Mouse (Mus musculus) layer of hippocampus, postnatal 10 days (tissue): ENCODE measurements at regions not wholly inside any gene's neighbourhood (a gene's known extent, or its start where the extent isn't known, plus 50 kb on each side); places are given as distances from the start of the nearest gene placed in this dataset.

ENCODE experiments used
- DNase-seq, 2 experiments: peaks; one replicate each; pipeline ENCODE4 v3.0.0; 2021; ENCODE audit warnings: low spot score in 2 of 2

- DNase-seq: no peak
These were observed 190.3 kb downstream of the Zfp326 start for GRCm38 (mm10) chr5:106066706-106067105.

GRCm38 (mm10) chr5:106064366-106064765, 188.0 kb downstream of the Zfp326 start:
- no peak for DNase-seq

- DNase-seq: no peak
These were observed 186.6 kb downstream of the Zfp326 start for GRCm38 (mm10) chr5:106062926-106063325.

- no peak for DNase-seq
These were observed 180.3 kb downstream of the Zfp326 start for GRCm38 (mm10) chr5:106056631-106057030.

GRCm38 (mm10) chr5:106055221-106055620, 178.9 kb downstream of the Zfp326 start:
- DNase-seq: peak; percentile 15 to 31

GRCm38 (mm10) chr5:106051026-106051425, 174.7 kb downstream of the Zfp326 start:
- DNase-seq: no peak

GRCm38 (mm10) chr5:106044878-106045585, 168.7 kb downstream of the Zfp326 start:
- DNase-seq: no peak

GRCm38 (mm10) chr5:106038321-106038720, 162.0 kb downstream of the Zfp326 start:
- DNase-seq: no peak

- DNase-seq: no peak
These were observed 159.8 kb downstream of the Zfp326 start for GRCm38 (mm10) chr5:106036176-106036575.

- DNase-seq: no peak
These were observed 156.6 kb downstream of the Zfp326 start for GRCm38 (mm10) chr5:106032956-106033355.

GRCm38 (mm10) chr5:106026861-106027260, 150.5 kb downstream of the Zfp326 start:
- no peak for DNase-seq

GRCm38 (mm10) chr5:106004292-106004917, 128.0 kb downstream of the Zfp326 start:
- no peak for DNase-seq

- no peak for DNase-seq
These were observed 127.2 kb downstream of the Zfp326 start for GRCm38 (mm10) chr5:106003321-106004291.

- peak; percentile 23 to 43 for DNase-seq
These were observed 126.0 kb downstream of the Zfp326 start for GRCm38 (mm10) chr5:106002330-106002729.

- no peak for DNase-seq
These were observed 117.9 kb downstream of the Zfp326 start for GRCm38 (mm10) chr5:105994218-105994617.

GRCm38 (mm10) chr5:105993066-105993760, 116.8 kb downstream of the Zfp326 start:
- peak in 1 of 2 experiments; percentile 16 for DNase-seq

- no peak for DNase-seq
These were observed 114.4 kb downstream of the Zfp326 start for GRCm38 (mm10) chr5:105990777-105991176.

GRCm38 (mm10) chr5:105986401-105986800, 110.0 kb downstream of the Zfp326 start:
- peak; percentile 39 to 62 for DNase-seq

- no peak for DNase-seq
These were observed 106.8 kb downstream of the Zfp326 start for GRCm38 (mm10) chr5:105983131-105983530.

GRCm38 (mm10) chr5:105976746-105977145, 100.4 kb downstream of the Zfp326 start:
- DNase-seq: no peak

- no peak for DNase-seq
These were observed 99.7 kb downstream of the Zfp326 start for GRCm38 (mm10) chr5:105976076-105976475.
